Mouse (Mus musculus): ENCODE data around the gene Tmem181a. TPM values are rescaled to one million over a fixed set of nuclear protein-coding genes. Genes with fewer than 3 reads are reported as not detected.
"Not testable (repeated sequence)": the region's sequence is repeated elsewhere in the genome, so short reads cannot be mapped to it uniquely, and the experiment has no call there.

Gene Tmem181a
- polyA plus RNA-seq, 1 experiment from 2014 or later: 20.3 TPM

- H3K27me3 ChIP-seq; H3K9me3 ChIP-seq; H3K9ac ChIP-seq; H3K4me1 ChIP-seq; ATAC-seq (ENCODE audit: insufficient number of reproducible peaks, insufficient read depth, low FRiP score, low TSS enrichment, low read depth); H3K36me3 ChIP-seq; H3K4me3 ChIP-seq; H3K27ac ChIP-seq; H3K4me2 ChIP-seq: not testable (repeated sequence)
- WGBS: 86% methylated on average over 10 of the region's 10 CpGs
These were observed 23.1 kb downstream of the Tmem181a start for GRCm38 (mm10) chr17:6279772-6280171.

- H3K27ac ChIP-seq; H3K9ac ChIP-seq; ATAC-seq (ENCODE audit: insufficient number of reproducible peaks, insufficient read depth, low FRiP score, low TSS enrichment, low read depth); H3K27me3 ChIP-seq; H3K36me3 ChIP-seq; H3K4me3 ChIP-seq; H3K4me2 ChIP-seq; H3K9me3 ChIP-seq; H3K4me1 ChIP-seq: not testable (repeated sequence)
- WGBS: 93% methylated on average over 19 of the region's 19 CpGs
These were observed 23.9 kb downstream of the Tmem181a start for GRCm38 (mm10) chr17:6280513-6280912.

- H3K4me2 ChIP-seq; H3K9me3 ChIP-seq; H3K36me3 ChIP-seq; H3K27me3 ChIP-seq; ATAC-seq (ENCODE audit: insufficient number of reproducible peaks, insufficient read depth, low FRiP score, low TSS enrichment, low read depth); H3K9ac ChIP-seq; H3K4me3 ChIP-seq; H3K4me1 ChIP-seq; H3K27ac ChIP-seq: not testable (repeated sequence)
- 94% methylated on average over 8 of the region's 10 CpGs for WGBS
These were observed 26.5 kb downstream of the Tmem181a start for GRCm38 (mm10) chr17:6283137-6283536.

- H3K36me3 ChIP-seq; H3K27me3 ChIP-seq; H3K4me3 ChIP-seq; H3K4me2 ChIP-seq; H3K4me1 ChIP-seq; ATAC-seq (ENCODE audit: insufficient number of reproducible peaks, insufficient read depth, low FRiP score, low TSS enrichment, low read depth); H3K9me3 ChIP-seq; H3K27ac ChIP-seq; H3K9ac ChIP-seq: not testable (repeated sequence)
- WGBS: 95% methylated on average over 5 of the region's 5 CpGs
These were observed 29.5 kb downstream of the Tmem181a start for GRCm38 (mm10) chr17:6286169-6286568.

- H3K4me2 ChIP-seq; H3K27me3 ChIP-seq; H3K9me3 ChIP-seq; H3K36me3 ChIP-seq; H3K4me3 ChIP-seq; H3K9ac ChIP-seq; H3K27ac ChIP-seq; H3K4me1 ChIP-seq; ATAC-seq (ENCODE audit: insufficient number of reproducible peaks, insufficient read depth, low FRiP score, low TSS enrichment, low read depth): not testable (repeated sequence)
- WGBS: 90% methylated on average over 12 of the region's 12 CpGs
These were observed 32.4 kb downstream of the Tmem181a start for GRCm38 (mm10) chr17:6289045-6289444.

- H3K4me3 ChIP-seq; H3K9ac ChIP-seq; H3K4me2 ChIP-seq; ATAC-seq (ENCODE audit: insufficient number of reproducible peaks, insufficient read depth, low FRiP score, low TSS enrichment, low read depth); H3K4me1 ChIP-seq; H3K9me3 ChIP-seq; H3K27me3 ChIP-seq; H3K36me3 ChIP-seq; H3K27ac ChIP-seq: not testable (repeated sequence)
- 100% methylated on average over 1 of the region's 5 CpGs for WGBS
These were observed 37.2 kb downstream of the Tmem181a start for GRCm38 (mm10) chr17:6293882-6294281.

- WGBS: 90% methylated on average over 9 of the region's 15 CpGs
- not testable (repeated sequence) for ATAC-seq (ENCODE audit: insufficient number of reproducible peaks, insufficient read depth, low FRiP score, low TSS enrichment, low read depth); H3K36me3 ChIP-seq; H3K4me2 ChIP-seq; H3K4me3 ChIP-seq; H3K4me1 ChIP-seq; H3K27me3 ChIP-seq; H3K9me3 ChIP-seq; H3K27ac ChIP-seq; H3K9ac ChIP-seq
These were observed 40.6 kb downstream of the Tmem181a start for GRCm38 (mm10) chr17:6297060-6297795.

- H3K4me1 ChIP-seq; H3K27ac ChIP-seq; H3K27me3 ChIP-seq; H3K9ac ChIP-seq; H3K4me2 ChIP-seq; H3K4me3 ChIP-seq; H3K9me3 ChIP-seq; ATAC-seq (ENCODE audit: insufficient number of reproducible peaks, insufficient read depth, low FRiP score, low TSS enrichment, low read depth); H3K36me3 ChIP-seq: not testable (repeated sequence)
- 57% methylated on average over 7 of the region's 12 CpGs for WGBS
These were observed 43.7 kb downstream of the Tmem181a start for GRCm38 (mm10) chr17:6300190-6300863.

GRCm38 (mm10) chr17:6304891-6305290, 48.2 kb downstream of the Tmem181a start:
- H3K4me2 ChIP-seq; H3K36me3 ChIP-seq; H3K27me3 ChIP-seq; H3K9me3 ChIP-seq; H3K4me1 ChIP-seq; H3K9ac ChIP-seq; H3K27ac ChIP-seq; H3K4me3 ChIP-seq; ATAC-seq (ENCODE audit: insufficient number of reproducible peaks, insufficient read depth, low FRiP score, low TSS enrichment, low read depth): not testable (repeated sequence)
- 97% methylated on average over 5 of the region's 6 CpGs for WGBS

GRCm38 (mm10) chr17:6305656-6306270, 49.1 kb downstream of the Tmem181a start:
- WGBS: 86% methylated on average over 12 of the region's 12 CpGs
- not testable (repeated sequence) for H3K36me3 ChIP-seq; H3K4me3 ChIP-seq; H3K4me1 ChIP-seq; H3K27me3 ChIP-seq; ATAC-seq (ENCODE audit: insufficient number of reproducible peaks, insufficient read depth, low FRiP score, low TSS enrichment, low read depth); H3K4me2 ChIP-seq; H3K9ac ChIP-seq; H3K9me3 ChIP-seq; H3K27ac ChIP-seq

GRCm38 (mm10) chr17:6306503-6306902, 49.8 kb downstream of the Tmem181a start:
- H3K9me3 ChIP-seq; H3K4me1 ChIP-seq; H3K27ac ChIP-seq; H3K4me2 ChIP-seq; ATAC-seq (ENCODE audit: insufficient number of reproducible peaks, insufficient read depth, low FRiP score, low TSS enrichment, low read depth); H3K36me3 ChIP-seq; H3K27me3 ChIP-seq; H3K9ac ChIP-seq; H3K4me3 ChIP-seq: not testable (repeated sequence)
- 95% methylated on average over 10 of the region's 13 CpGs for WGBS

GRCm38 (mm10) chr17:6311716-6312115, 55.1 kb downstream of the Tmem181a start:
- H3K4me2 ChIP-seq; ATAC-seq (ENCODE audit: insufficient number of reproducible peaks, insufficient read depth, low FRiP score, low TSS enrichment, low read depth); H3K4me1 ChIP-seq; H3K9ac ChIP-seq; H3K27me3 ChIP-seq; H3K4me3 ChIP-seq; H3K9me3 ChIP-seq; H3K27ac ChIP-seq; H3K36me3 ChIP-seq: not testable (repeated sequence)
- 85% methylated on average over 7 of the region's 7 CpGs for WGBS

All from embryonic facial prominence, embryonic 13.5 days (tissue).